22 mouse cellular contexts compared by ENCODE assay signal in the genomic region with DNA sequence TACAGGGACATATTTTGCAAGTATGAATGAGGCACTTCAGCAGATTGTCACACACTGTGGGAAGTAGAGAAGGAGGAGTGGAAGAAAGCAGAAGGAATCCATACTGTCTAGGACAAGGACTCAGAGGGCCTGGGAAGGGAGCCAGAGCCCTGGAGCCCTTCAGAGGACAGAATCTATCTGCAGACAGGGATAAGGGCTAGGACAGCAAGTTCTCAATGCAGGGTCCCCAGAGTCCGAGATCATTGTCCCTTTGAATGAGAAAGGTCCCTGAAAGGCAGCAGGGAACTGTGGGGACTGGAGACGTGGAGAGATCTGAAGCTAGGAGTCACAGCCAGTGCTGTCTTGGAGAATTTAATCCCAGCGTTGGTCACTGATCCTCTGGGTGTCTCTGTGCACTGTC. TPM values are rescaled to one million over a fixed set of nuclear protein-coding genes. Genes with fewer than 3 reads are reported as not detected.
DNase-seq lines count a peak whose midpoint lies in the region; ATAC-seq and TF ChIP-seq lines count a peak whose summit lies in the region.
"Not testable (repeated sequence)": the region's sequence is repeated elsewhere in the genome, so short reads cannot be mapped to it uniquely, and the experiment has no call there.
"Had no signal": no experiment of that assay in that cellular context is flagged by ENCODE, and none has a peak within 500 bp of the region (broad histone marks: within the 10 kb centered on the region; RNA-seq: fewer than 3 reads in every experiment).

No protein-coding gene starts in this region.

- TF ChIP-seq POLR2A in bone marrow macrophage, adult 2 months (IDR thresholded peaks at IDR 0.05; ENCODE audit: borderline replicate concordance, low read depth, low read length), result not testable (repeated sequence)

- WGBS in heart, embryonic 13.5 days, result 38% methylated on average over 3 of the region's 3 CpGs
- 42% methylated on average over 3 of the region's 3 CpGs for WGBS in heart, postnatal 0 days
- WGBS in macrophage (ENCODE audit: missing documents), result 85% methylated on average over 3 of the region's 3 CpGs

- not testable (repeated sequence) for H3K9me3 ChIP-seq in heart, embryonic 13.5 days; heart, postnatal 0 days (replicated peaks; ENCODE audit: control insufficient read depth, low read length)

- peaks cover 20% of the 10 kb centered on the region for H3K4me1 ChIP-seq in bone marrow macrophage, adult 2 months (ENCODE audit: control insufficient read depth, insufficient read depth, low read length)
- H3K4me1 ChIP-seq in heart, embryonic 13.5 days, result peaks cover 37% of the 10 kb centered on the region
- H3K4me1 ChIP-seq in heart, postnatal 0 days (ENCODE audit: control insufficient read depth, insufficient read depth), result peaks cover 11% of the 10 kb centered on the region; the same call in 1 of the 2 replicates

- H3K27me3 ChIP-seq in heart, embryonic 13.5 days (replicated peaks), result peaks cover 22% of the 10 kb centered on the region
- H3K27me3 ChIP-seq in heart, postnatal 0 days (ENCODE audit: control insufficient read depth, insufficient read depth, low read length), result not testable (repeated sequence)

- H3K4me2 ChIP-seq in heart, embryonic 13.5 days; heart, postnatal 0 days (ENCODE audit: low read depth, low read length): not testable (repeated sequence)

- not testable (repeated sequence) for H3K36me3 ChIP-seq in heart, embryonic 13.5 days; heart, postnatal 0 days (replicated peaks; ENCODE audit: control insufficient read depth, insufficient read depth, low read length); macrophage (ENCODE audit: inconsistent target)

- not testable (repeated sequence) for TF ChIP-seq EP300 in heart, postnatal 0 days (IDR thresholded peaks at IDR 0.05; ENCODE audit: low read depth)

- H3K27ac ChIP-seq in bone marrow macrophage, adult 2 months (ENCODE audit: insufficient read depth, low read depth, low read length), result peak overlapping the region; percentile 92
- 0 out of 2 replicates have a peak overlapping the region, but pooled peaks have one; percentile 32 for H3K27ac ChIP-seq in heart, embryonic 13.5 days (replicated peaks)
- H3K27ac ChIP-seq in heart, postnatal 0 days (ENCODE audit: low read depth), result peak overlapping the region; percentile 98
- peak overlapping the region; percentile 95 for H3K27ac ChIP-seq in layer of hippocampus, adult 2 months
- peak overlapping the region; percentile 95 for H3K27ac ChIP-seq in macrophage

- H3K79me2 ChIP-seq in macrophage (ENCODE audit: inconsistent target), result not testable (repeated sequence)

- H3K9ac ChIP-seq in heart, embryonic 13.5 days; heart, postnatal 0 days (replicated peaks; ENCODE audit: low read depth, low read length): not testable (repeated sequence)

- H3K4me3 ChIP-seq in bone marrow macrophage, adult 2 months (ENCODE audit: insufficient read depth, low read length); heart, embryonic 13.5 days; heart, postnatal 0 days (ENCODE audit: low read depth, low read length); layer of hippocampus, adult 2 months; macrophage (ENCODE audit: inconsistent target): not testable (repeated sequence)

- TF ChIP-seq CTCF in bone marrow macrophage, adult 2 months (IDR thresholded peaks at IDR 0.05; ENCODE audit: low read depth, low read length); heart, postnatal 0 days (IDR thresholded peaks at IDR 0.05; ENCODE audit: low read depth); layer of hippocampus, adult 2 months (conservative IDR thresholded peaks at IDR 0.05): not testable (repeated sequence)

- ATAC-seq in heart, embryonic 13.5 days (ENCODE audit: extremely low read depth, insufficient number of reproducible peaks, low FRiP score, low TSS enrichment); heart, postnatal 0 days (ENCODE audit: insufficient read depth, low read depth): not testable (repeated sequence)

- peak; percentile 96 for DNase-seq in heart, adult 11 months
- DNase-seq in heart, postnatal 0 days (ENCODE audit: low spot score), result peak; percentile 29
- DNase-seq in layer of hippocampus, adult 2 months (ENCODE audit: low spot score in 2 of 2), result not testable (repeated sequence)

RNA-seq across cellular contexts. Expression of a gene that starts 1.5 kb away (rescaled TPM):
- polyA plus RNA-seq in bone marrow macrophage, adult 2 months (2012; ENCODE audit: insufficient read depth, insufficient read length, missing spikeins), result 313 and 329 TPM in 2 replicates
- 44.3 and 50.5 TPM in 2 replicates for polyA plus RNA-seq in heart, embryonic 13.5 days (2015; fragmentation: Nextera tagmentation; extraction: Ambion mirVana)
- total RNA-seq in heart, postnatal 0 days (2014; rRNA removed; ENCODE audit: low replicate concordance), result 99.4 and 111 TPM in 2 replicates
- polyA plus RNA-seq in heart, postnatal 0 days (2015; fragmentation: Nextera tagmentation; extraction: Ambion mirVana), result 132 and 136 TPM in 2 replicates
- total RNA-seq in layer of hippocampus, adult 2 months (2021), result 100 to 1,000 TPM; 350 to 371 TPM
- 100 to 1,000 TPM in 2 of 26 experiments, 10 to 100 TPM in 24; 10.9 to 109 (median 29.8) TPM for total RNA-seq in macrophage (2018; cell fraction: chromatin; rRNA removed)
- 100 to 1,000 TPM; 178 to 448 (median 339) TPM for total RNA-seq in macrophage (2018; cell fraction: cytosol; rRNA removed)
- total RNA-seq in macrophage (2018; cell fraction: nucleus; rRNA removed), result 100 to 1,000 TPM in 8 of 26 experiments, 10 to 100 TPM in 18; 37.5 to 185 (median 74.8) TPM
- 150 to 391 TPM (median 384 TPM) in 3 replicates for polyA plus RNA-seq in macrophage (2018)
- total RNA-seq: G1E had no signal

RNA-seq across cellular contexts. Expression of a gene that starts 25.5 kb away (rescaled TPM):
- 10.1 and 10.7 TPM in 2 replicates for polyA plus RNA-seq in bone marrow macrophage, adult 2 months (2012; ENCODE audit: insufficient read depth, insufficient read length, missing spikeins)
- 15.2 and 16.4 TPM in 2 replicates for polyA plus RNA-seq in heart, embryonic 13.5 days (2015; fragmentation: Nextera tagmentation; extraction: Ambion mirVana)
- total RNA-seq in heart, postnatal 0 days (2014; rRNA removed; ENCODE audit: low replicate concordance), result 3.6 and 10.9 TPM in 2 replicates
- 17.6 and 17.9 TPM in 2 replicates for polyA plus RNA-seq in heart, postnatal 0 days (2015; fragmentation: Nextera tagmentation; extraction: Ambion mirVana)
- 10 to 100 TPM; 11.5 to 12.3 TPM for total RNA-seq in layer of hippocampus, adult 2 months (2021)
- total RNA-seq in macrophage (2018; cell fraction: chromatin; rRNA removed), result 1 to 10 TPM in 23 of 26 experiments, under 1 TPM in 3; 0.41 to 9.7 (median 3.6) TPM
- 10 to 100 TPM; 11.5 to 20.9 (median 17.0) TPM for total RNA-seq in macrophage (2018; cell fraction: cytosol; rRNA removed)
- total RNA-seq in macrophage (2018; cell fraction: nucleus; rRNA removed), result 10 to 100 TPM in 10 of 26 experiments, 1 to 10 TPM in 16; 1.9 to 13.9 (median 8.5) TPM
- 10.1 to 17.6 TPM (median 15.1 TPM) in 3 replicates for polyA plus RNA-seq in macrophage (2018)
- total RNA-seq: G1E had no signal
- polyA plus RNA-seq: G1E had no signal

RNA-seq across cellular contexts. Expression of a gene that starts 33.0 kb away (rescaled TPM):
- polyA plus RNA-seq in bone marrow macrophage, adult 2 months (2012; ENCODE audit: insufficient read depth, insufficient read length, missing spikeins), result 4.5 and 4.7 TPM in 2 replicates
- polyA plus RNA-seq in heart, embryonic 13.5 days (2015; fragmentation: Nextera tagmentation; extraction: Ambion mirVana), result 52.9 and 53.5 TPM in 2 replicates
- total RNA-seq in heart, postnatal 0 days (2014; rRNA removed; ENCODE audit: low replicate concordance), result 69.6 and 95.4 TPM in 2 replicates
- 94.2 and 97.9 TPM in 2 replicates for polyA plus RNA-seq in heart, postnatal 0 days (2015; fragmentation: Nextera tagmentation; extraction: Ambion mirVana)
- 1 to 10 TPM; 2.3 to 3.6 TPM for total RNA-seq in layer of hippocampus, adult 2 months (2021)
- 10 to 100 TPM in 1 of 26 experiments, 1 to 10 TPM in 12, under 1 TPM in 6, not detected in 7; 0.78 to 10.9 (median 1.7) TPM for total RNA-seq in macrophage (2018; cell fraction: chromatin; rRNA removed)
- 1 to 10 TPM; 2.1 to 6.9 (median 3.3) TPM for total RNA-seq in macrophage (2018; cell fraction: cytosol; rRNA removed)
- total RNA-seq in macrophage (2018; cell fraction: nucleus; rRNA removed), result 1 to 10 TPM in 14 of 26 experiments, under 1 TPM in 7, not detected in 5; 0.40 to 4.0 (median 1.4) TPM
- polyA plus RNA-seq in macrophage (2018), result 5.8 to 12.2 TPM (median 10.0 TPM) in 3 replicates
- total RNA-seq: G1E had no signal
- polyA plus RNA-seq: activated CD4-positive, CD25-positive, alpha-beta regulatory T cell, adult 4 months; CD4-positive, CD25-positive, alpha-beta regulatory T cell, adult 4 months; erythroblast, embryonic 14.5 days; G1E had no signal

RNA-seq across cellular contexts. Expression of a gene that starts 50.1 kb away (rescaled TPM):
- polyA plus RNA-seq in bone marrow macrophage, adult 2 months (2012; ENCODE audit: insufficient read depth, insufficient read length, missing spikeins), result not detected in 2 replicates
- polyA plus RNA-seq in heart, embryonic 13.5 days (2015; fragmentation: Nextera tagmentation; extraction: Ambion mirVana), result 0.50 TPM in 1 of 2 replicates, not detected in the other
- not detected in 2 replicates for total RNA-seq in heart, postnatal 0 days (2014; rRNA removed; ENCODE audit: low replicate concordance)
- not detected in 2 replicates for polyA plus RNA-seq in heart, postnatal 0 days (2015; fragmentation: Nextera tagmentation; extraction: Ambion mirVana)
- not detected for total RNA-seq in layer of hippocampus, adult 2 months (2021)
- total RNA-seq in macrophage (2018; cell fraction: chromatin; rRNA removed), result not detected
- total RNA-seq in macrophage (2018; cell fraction: cytosol; rRNA removed), result not detected
- total RNA-seq in macrophage (2018; cell fraction: nucleus; rRNA removed), result not detected
- polyA plus RNA-seq in macrophage (2018), result not detected in 3 replicates
- total RNA-seq: adrenal gland, postnatal 36 days; CH12.LX; common myeloid progenitor, adult 5-6 weeks; G1E had no signal
- polyA plus RNA-seq: activated CD4-positive, CD25-positive, alpha-beta regulatory T cell, adult 4 months; brain, embryonic 14.5 days; CD4-positive, CD25-positive, alpha-beta regulatory T cell, adult 4 months; embryonic facial prominence, embryonic 11.5 days; embryonic facial prominence, embryonic 13.5 days; embryonic facial prominence, embryonic 15.5 days; forebrain, embryonic 10.5 days; forebrain, embryonic 12.5 days; forebrain, embryonic 14.5 days; forebrain, embryonic 16.5 days; G1E; Patski had no signal

Comparison
In these comparisons a context has a peak if more than half of its experiments do, and no peak if none do; other contexts are left out.
1. H3K27ac ChIP-seq: peak in every context shown above with its lines; median percentile 98 in heart, postnatal 0 days; 95 in layer of hippocampus, adult 2 months; 95 in macrophage; 92 in bone marrow macrophage, adult 2 months; 32 in heart, embryonic 13.5 days.